Mouse (Mus musculus) forebrain, embryonic 14.5 days (tissue): ENCODE results near the gene AI854703. TPM values are rescaled to one million over a fixed set of nuclear protein-coding genes. Genes with fewer than 3 reads are reported as not detected.
"Not testable (repeated sequence)": the region's sequence is repeated elsewhere in the genome, so short reads cannot be mapped to it uniquely, and the experiment has no call there.

Source experiments
- ATAC-seq: fragments of 200-750 bp; cut with Nextera tagmentation; 2 replicates; pipeline ENCODE4 v1.8.0; 2017; ENCODE audit warnings: mild to moderate bottlenecking, moderate library complexity
- DNase-seq: peaks from one replicate; pipeline ENCODE4 v3.0.0-alpha.2; 2015; ENCODE audit warnings: low spot score
- H3K27ac ChIP-seq: fragments of 300-500 bp; sonication (generic); 2 replicates; pipeline ENCODE4 v1.5.1; 2014; ENCODE audit warnings: low read depth, mild to moderate bottlenecking, control low read depth, low read length, moderate library complexity
- H3K27me3 ChIP-seq: fragments of 300-500 bp; sonication (generic); replicated peaks from 2 replicates; pipeline ENCODE4 v1.6.1; 2014; ENCODE audit warnings: low read length, control low read depth, mixed read lengths; ENCODE audit not compliant: control insufficient read depth, insufficient read depth
- H3K36me3 ChIP-seq: fragments of 300-500 bp; sonication (generic); 2 replicates; pipeline ENCODE4 v1.6.1; 2014; ENCODE audit warnings: low read length, control low read depth; ENCODE audit not compliant: control insufficient read depth, insufficient read depth
- H3K4me1 ChIP-seq: fragments of 300-500 bp; sonication (generic); 2 replicates; pipeline ENCODE4 v1.6.1; 2014; ENCODE audit warnings: antibody characterized with exemption, low read length, control low read depth; ENCODE audit not compliant: control insufficient read depth, insufficient read depth
- H3K4me2 ChIP-seq: fragments of 300-500 bp; sonication (generic); 2 replicates; pipeline ENCODE4 v1.6.1; 2014; ENCODE audit warnings: mild to moderate bottlenecking, control low read depth, low read length
- H3K4me3 ChIP-seq: fragments of 300-500 bp; sonication (generic); 2 replicates; pipeline ENCODE4 v1.5.1; 2014; ENCODE audit warnings: low read depth, low read length, control low read depth
- H3K9ac ChIP-seq: fragments of 300-500 bp; sonication (generic); 2 replicates; pipeline ENCODE4 v1.6.1; 2014; ENCODE audit warnings: mild to moderate bottlenecking, low read length, control low read depth, moderate library complexity
- H3K9me3 ChIP-seq: fragments of 300-500 bp; sonication (generic); replicated peaks from 2 replicates; pipeline ENCODE4 v1.6.1; 2016; ENCODE audit warnings: low read length, control low read depth, mixed read lengths; ENCODE audit not compliant: control insufficient read depth
- WGBS: fragments of 180-500 bp; shearing (Covaris S2); extraction: QIAGEN DNeasy Blood & Tissue Kit; methylation state at CpG from one replicate; pipeline ENCODE4 v1.1.7; 2014; 5-methylcytosine and 5-hydroxymethylcytosine counted together
- polyA plus RNA-seq: library from polyadenylated mRNA; unstranded; fragments of >200 nt; fragmentation: Nextera tagmentation; extraction: Ambion mirVana; gene quantifications from 2 replicates; pipeline ENCODE4 v1.2.1, GENCODE M21; 2014

AI854703 gene
- polyA plus RNA-seq, 1 experiment from 2014 or later = 8.2 TPM

DNA sequence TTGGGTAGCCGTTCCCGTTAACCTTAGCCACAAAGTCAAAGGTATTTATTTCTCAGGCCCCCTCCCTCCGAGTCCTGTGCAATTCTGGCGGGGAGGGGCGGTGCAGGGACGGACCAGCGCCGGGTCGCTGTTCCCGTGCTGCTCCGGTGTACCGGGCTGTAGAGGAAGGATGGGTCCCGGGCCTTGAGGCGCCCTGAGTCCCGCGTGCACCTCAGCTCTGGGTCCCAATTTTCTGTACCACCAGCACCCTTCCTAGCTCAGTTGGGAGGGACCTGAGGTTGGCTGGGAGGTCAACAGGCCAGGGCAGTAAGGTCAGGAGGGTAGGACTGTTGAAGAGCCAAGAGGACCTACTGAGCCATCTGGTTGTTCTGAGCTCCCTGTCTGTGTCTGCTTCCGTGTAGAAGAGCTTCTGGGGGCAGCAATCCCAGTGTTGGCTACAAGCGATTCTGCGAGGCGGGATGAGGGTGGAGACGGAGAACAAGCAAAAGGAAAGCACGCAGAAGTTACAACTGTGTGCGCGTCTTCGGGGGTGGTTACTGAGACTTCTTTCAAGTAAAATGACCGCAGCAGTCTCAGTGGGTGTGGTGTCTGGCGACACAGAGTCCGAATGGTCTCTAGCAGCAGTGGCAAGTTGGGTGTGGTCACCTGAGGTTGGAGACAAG is 24.4 kb upstream of the AI854703 start:
- DNase-seq (peak; percentile 46), ATAC-seq (peak; percentile 80)
- H3K27ac ChIP-seq = peak overlapping the region; percentile 83
- H3K4me1 ChIP-seq = peaks cover 9% of the 10 kb centered on the region
- peak overlapping the region; percentile 97 for H3K9ac ChIP-seq
- H3K27me3 ChIP-seq = no peaks in the 10 kb centered on the region
- peaks cover 7% of the 10 kb centered on the region; the same call in 1 of the 2 replicates for H3K9me3 ChIP-seq
- peak overlapping the region; percentile 76 for H3K4me3 ChIP-seq
- peaks cover 27% of the 10 kb centered on the region for H3K36me3 ChIP-seq
- WGBS = under 1% methylated on average over 28 of the region's 28 CpGs
- peak overlapping the region; percentile 87 for H3K4me2 ChIP-seq

DNA sequence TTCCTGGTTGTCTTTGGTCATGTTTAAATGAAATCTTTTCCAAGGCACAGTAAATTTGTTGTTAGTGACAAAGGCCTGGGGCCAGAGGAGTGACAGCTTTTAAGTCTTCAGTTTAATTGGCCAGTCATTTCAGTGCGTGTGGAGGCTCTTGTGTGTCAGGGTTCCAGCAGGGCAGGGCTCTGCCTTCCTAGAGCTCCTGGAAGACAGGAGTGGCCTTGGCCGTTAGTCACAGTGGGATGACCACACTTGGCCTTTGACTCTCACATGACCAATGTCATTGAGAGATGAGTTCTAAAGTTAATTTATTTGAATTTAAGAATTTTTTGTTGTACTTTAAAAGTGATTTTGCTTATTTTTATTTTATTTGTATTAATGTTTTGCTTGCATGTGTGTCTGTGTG is 18.4 kb upstream of the AI854703 start:
- H3K4me2 ChIP-seq = no peak overlapping the region
- no peak overlapping the region for H3K27ac ChIP-seq
- H3K9me3 ChIP-seq = no peaks in the 10 kb centered on the region
- H3K36me3 ChIP-seq = peaks cover under 1% of the 10 kb centered on the region; the same call in 1 of the 2 replicates
- no peak for ATAC-seq
- no peak overlapping the region for H3K4me3 ChIP-seq
- no peaks in the 10 kb centered on the region; the same call in 1 of the 2 replicates for H3K4me1 ChIP-seq
- no peak for DNase-seq
- no peaks in the 10 kb centered on the region for H3K27me3 ChIP-seq
- no peak overlapping the region for H3K9ac ChIP-seq
- WGBS = 75% methylated on average over 2 of the region's 2 CpGs

DNA sequence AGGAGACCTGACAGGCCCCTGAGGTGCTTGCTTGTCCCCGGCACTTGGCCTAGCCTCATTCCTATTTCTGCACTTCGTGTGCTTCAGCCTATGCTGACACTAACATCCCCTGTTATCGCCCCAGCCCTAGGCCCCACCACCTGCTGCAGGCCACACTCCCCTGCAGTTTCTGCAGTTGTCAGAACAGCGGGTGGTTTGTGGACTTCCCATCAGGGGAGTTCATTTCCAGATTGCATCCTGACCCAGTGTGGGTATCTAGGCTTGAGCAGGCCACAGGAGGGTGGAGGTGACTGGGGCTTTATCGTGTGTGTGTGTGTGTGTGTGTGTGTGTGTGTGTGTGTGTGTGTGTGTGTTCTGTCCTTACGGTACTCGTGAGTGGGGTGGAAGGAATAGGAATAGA is 17.1 kb upstream of the AI854703 start:
- H3K4me2 ChIP-seq = no peak overlapping the region
- no peak overlapping the region for H3K9ac ChIP-seq
- H3K9me3 ChIP-seq = no peaks in the 10 kb centered on the region
- no peak overlapping the region for H3K4me3 ChIP-seq
- peaks cover 13% of the 10 kb centered on the region for H3K36me3 ChIP-seq
- no peaks in the 10 kb centered on the region for H3K27me3 ChIP-seq
- no peak overlapping the region for H3K27ac ChIP-seq
- H3K4me1 ChIP-seq = no peaks in the 10 kb centered on the region
- 64% methylated on average over 7 of the region's 7 CpGs for WGBS
- no peak for ATAC-seq
- no peak for DNase-seq

DNA sequence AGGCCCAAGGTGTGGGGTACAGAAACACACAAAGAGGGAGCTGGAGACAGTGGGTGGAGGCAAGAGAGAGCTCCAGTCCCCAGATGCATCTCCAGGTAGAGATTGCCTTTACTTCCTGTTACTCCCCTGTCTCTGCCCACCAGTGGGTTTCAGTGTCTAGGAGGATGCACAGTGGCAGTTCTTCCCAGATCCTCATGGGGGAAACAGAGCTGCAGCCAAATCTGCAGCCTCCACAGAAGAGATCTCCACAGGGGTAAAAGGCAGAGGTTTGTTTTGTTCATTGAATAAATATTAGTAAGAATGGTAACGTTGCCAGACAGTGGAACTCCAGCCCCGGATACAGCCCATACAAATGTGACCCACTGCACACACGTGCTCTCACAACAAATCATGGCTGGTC is 15.9 kb upstream of the AI854703 start:
- ATAC-seq = no peak

DNA sequence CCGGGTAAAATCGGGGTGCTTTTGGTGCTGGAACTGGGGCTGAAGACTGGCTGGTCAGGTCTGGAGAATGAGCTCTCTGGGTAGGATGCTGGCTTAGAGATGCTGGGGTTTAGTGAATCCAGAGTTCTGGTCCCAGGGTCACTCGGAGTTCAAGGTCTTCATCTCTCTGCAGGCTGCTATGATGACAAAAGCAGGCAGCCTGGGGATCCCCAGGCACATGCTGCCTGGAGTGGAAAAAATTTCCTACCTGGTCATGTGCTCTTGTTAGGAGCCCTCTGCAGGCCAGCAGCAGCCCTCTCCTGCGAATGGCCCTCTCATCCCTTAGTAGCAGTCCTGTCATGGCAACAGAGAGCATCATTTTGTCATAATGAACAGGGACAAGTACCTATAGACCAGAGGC is 13.1 kb upstream of the AI854703 start:
- H3K27me3 ChIP-seq = no peaks in the 10 kb centered on the region
- peaks cover 20% of the 10 kb centered on the region for H3K36me3 ChIP-seq
- no peak overlapping the region for H3K4me2 ChIP-seq
- DNase-seq = no peak
- H3K9ac ChIP-seq = no peak overlapping the region
- no peak for ATAC-seq
- no peaks in the 10 kb centered on the region for H3K4me1 ChIP-seq
- H3K9me3 ChIP-seq = no peaks in the 10 kb centered on the region
- 88% methylated on average over 4 of the region's 4 CpGs for WGBS
- H3K27ac ChIP-seq = no peak overlapping the region
- H3K4me3 ChIP-seq = no peak overlapping the region

More for the DNA sequence above, 15.9 kb upstream of the AI854703 start:
- Histone ChIP-seq H3K4me2 (no peak overlapping the region), H3K4me3 (no peak overlapping the region), H3K9me3 (no peaks in the 10 kb centered on the region), H3K4me1 (no peaks in the 10 kb centered on the region), H3K9ac (no peak overlapping the region), H3K36me3 (peaks cover 15% of the 10 kb centered on the region), H3K27me3 (no peaks in the 10 kb centered on the region), H3K27ac (no peak overlapping the region)
- no peak for DNase-seq
- WGBS = 88% methylated on average over 3 of the region's 3 CpGs

DNA sequence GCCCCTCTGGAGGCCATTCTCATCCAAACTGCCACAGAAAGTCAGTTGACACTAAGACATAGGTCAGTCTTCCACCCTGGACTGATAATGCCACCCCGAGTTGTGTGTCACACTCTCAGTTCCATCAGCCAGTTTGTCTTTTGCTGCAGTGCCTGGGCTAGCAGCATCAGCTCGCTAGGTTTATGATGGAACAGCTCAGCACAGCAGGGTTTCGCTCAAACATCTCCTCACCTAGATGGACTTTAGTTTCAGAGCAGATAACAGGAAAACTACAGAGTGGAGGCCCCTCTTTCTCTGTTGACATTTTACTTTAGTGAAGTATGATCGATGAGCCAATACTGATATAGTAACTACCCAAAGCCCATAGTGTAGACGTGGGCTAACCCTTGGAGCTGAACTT is 11.8 kb upstream of the AI854703 start:
- ATAC-seq = no peak
- WGBS = 94% methylated on average over 5 of the region's 5 CpGs

DNA sequence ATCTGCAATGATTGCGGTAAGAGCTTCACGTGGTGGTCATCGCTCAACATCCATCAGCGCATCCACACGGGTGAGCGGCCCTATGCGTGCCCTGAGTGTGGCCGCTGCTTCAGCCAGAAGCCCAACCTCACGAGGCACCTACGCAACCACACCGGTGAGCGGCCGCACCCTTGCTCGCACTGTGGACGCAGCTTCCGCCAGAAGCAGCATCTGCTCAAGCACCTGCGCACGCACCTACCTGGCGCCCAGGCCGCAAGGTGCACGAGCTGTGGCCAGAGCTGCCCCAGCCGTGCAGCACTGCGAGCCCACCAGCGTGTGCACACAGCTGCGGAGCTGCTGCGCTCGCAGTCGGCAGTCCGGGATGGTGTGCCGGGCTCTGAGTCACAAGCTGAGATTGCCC is 6.5 kb upstream of the AI854703 start:
- 95% methylated on average over 30 of the region's 30 CpGs for WGBS
- ATAC-seq = no peak
- Histone ChIP-seq H3K27me3 (no peaks in the 10 kb centered on the region), H3K36me3 (peaks cover 34% of the 10 kb centered on the region), H3K9ac (no peak overlapping the region), H3K4me2 (no peak overlapping the region), H3K9me3 (no peaks in the 10 kb centered on the region), H3K4me1 (no peaks in the 10 kb centered on the region), H3K27ac (no peak overlapping the region), H3K4me3 (no peak overlapping the region)
- DNase-seq = no peak

More for the DNA sequence above, 11.8 kb upstream of the AI854703 start:
- no peak overlapping the region for H3K27ac ChIP-seq
- H3K4me3 ChIP-seq = no peak overlapping the region
- no peak overlapping the region for H3K9ac ChIP-seq
- no peaks in the 10 kb centered on the region for H3K27me3 ChIP-seq
- no peaks in the 10 kb centered on the region for H3K4me1 ChIP-seq
- H3K9me3 ChIP-seq = no peaks in the 10 kb centered on the region
- H3K4me2 ChIP-seq = no peak overlapping the region
- no peak for DNase-seq
- H3K36me3 ChIP-seq = peaks cover 28% of the 10 kb centered on the region

DNA sequence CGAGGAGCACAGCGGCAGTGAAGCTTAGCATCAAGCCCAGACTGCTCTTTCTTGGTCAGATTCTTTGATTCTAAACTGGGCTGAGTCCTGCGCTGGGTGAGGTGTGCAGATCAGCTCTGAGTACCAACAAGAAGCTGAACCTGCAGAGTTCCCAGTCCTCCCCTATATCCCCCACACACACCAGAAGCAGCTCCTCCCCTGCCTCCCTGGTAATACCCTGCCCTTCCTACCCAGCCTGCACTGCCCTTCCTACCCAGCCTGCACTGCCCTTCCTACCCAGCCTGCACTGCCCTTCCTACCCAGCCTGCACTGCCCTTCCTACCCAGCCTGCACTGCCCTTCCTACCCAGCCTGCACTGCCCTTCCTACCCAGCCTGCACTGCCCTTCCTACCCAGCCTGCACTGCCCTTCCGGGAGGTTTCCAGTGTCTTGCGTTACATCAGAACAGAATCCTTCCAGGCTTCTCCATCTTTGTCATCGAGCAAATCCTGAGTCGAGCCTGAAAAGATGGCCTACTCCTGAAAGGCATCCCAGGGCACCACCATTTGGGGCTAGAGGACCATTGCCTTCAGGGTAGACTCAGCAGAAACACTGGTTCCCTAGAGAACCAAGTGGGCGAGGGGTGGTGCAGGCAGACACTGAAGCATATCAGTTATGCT is 4.2 kb upstream of the AI854703 start:
- DNase-seq, H3K4me1 ChIP-seq, H3K4me3 ChIP-seq, H3K4me2 ChIP-seq, H3K27me3 ChIP-seq, H3K27ac ChIP-seq, H3K9me3 ChIP-seq, H3K9ac ChIP-seq, ATAC-seq: not testable (repeated sequence)
- H3K36me3 ChIP-seq = peaks cover 30% of the 10 kb centered on the region
- WGBS = 84% methylated on average over 8 of the region's 8 CpGs

DNA sequence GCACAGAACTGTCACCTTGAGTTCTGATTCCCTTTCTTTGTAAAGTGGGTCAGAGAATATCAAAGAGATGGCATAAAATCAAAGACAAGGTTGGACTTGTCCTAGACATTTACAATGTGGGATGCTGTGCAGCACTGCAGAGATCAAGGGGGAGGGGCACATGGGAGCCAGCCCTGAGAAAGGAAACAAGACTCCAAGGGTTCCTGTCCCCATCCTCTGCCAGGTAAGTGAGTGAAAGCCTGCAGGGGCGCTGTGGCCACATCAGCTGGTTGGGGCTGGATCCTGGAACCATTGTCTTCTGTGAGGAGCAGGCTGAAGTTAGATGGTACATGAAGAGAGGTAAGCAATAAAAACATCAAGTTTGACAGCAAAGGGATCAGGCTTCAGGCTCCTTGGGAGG is 3.1 kb upstream of the AI854703 start:
- H3K4me1 ChIP-seq = peaks cover 5% of the 10 kb centered on the region; the same call in 1 of the 2 replicates
- DNase-seq (no peak), ATAC-seq (no peak)
- peaks cover 10% of the 10 kb centered on the region for H3K27me3 ChIP-seq
- no peak overlapping the region for H3K9ac ChIP-seq
- no peaks in the 10 kb centered on the region for H3K9me3 ChIP-seq
- 18% methylated on average over 1 of the region's 1 CpGs for WGBS
- no peak overlapping the region for H3K27ac ChIP-seq
- H3K36me3 ChIP-seq = peaks cover 30% of the 10 kb centered on the region
- no peak overlapping the region for H3K4me2 ChIP-seq
- H3K4me3 ChIP-seq = no peak overlapping the region
